ENCODE assay signal across 12 mouse cellular contexts in the genomic region with DNA sequence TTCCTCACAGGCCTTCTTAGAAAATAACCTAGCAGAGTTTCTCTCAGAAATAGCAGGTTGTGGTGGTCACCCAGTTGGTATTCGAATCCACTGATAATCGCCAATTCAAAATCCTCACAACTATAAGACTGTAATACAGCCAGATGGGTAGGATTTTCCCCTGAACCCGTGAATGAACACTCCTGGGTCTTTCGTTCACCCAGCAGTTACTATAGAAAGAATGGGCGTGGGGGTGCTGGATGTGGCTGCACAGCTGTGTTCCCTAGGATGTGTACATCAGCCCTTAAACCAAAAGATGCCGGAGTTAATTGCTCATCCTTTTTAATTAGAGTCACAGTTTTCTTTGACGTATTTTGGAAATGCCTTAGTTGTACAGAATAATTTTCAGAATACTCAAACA. TPM values are rescaled to one million over a fixed set of nuclear protein-coding genes. Genes with fewer than 3 reads are reported as not detected.
DNase-seq lines count a peak whose midpoint lies in the region; ATAC-seq and TF ChIP-seq lines count a peak whose summit lies in the region.
"Had no signal": no experiment of that assay in that cellular context is flagged by ENCODE, and none has a peak within 500 bp of the region (broad histone marks: within the 10 kb centered on the region; RNA-seq: fewer than 3 reads in every experiment).

No protein-coding gene starts in this region.

- intact Hi-C loops in gastrocnemius, adult 2 months (cut with DNase I) = loop anchor here (10.0 kb wide), 1 partner anchor 98 kb away; no protein-coding TSS in a partner anchor
- intact Hi-C loops in gastrocnemius, postnatal 36 days (cut with DNase I) = no loop called here

- H3K4me3 ChIP-seq in gastrocnemius, adult 2 months = no peak overlapping the region; the same call in 1 of the 2 replicates
- no peak overlapping the region for H3K4me3 ChIP-seq in ES-Bruce4 (ENCODE audit: low read depth, low read length)
- H3K4me3 ChIP-seq in cortical plate, adult 2 months (ENCODE audit: insufficient read depth, low read length) = no peak overlapping the region
- no peak overlapping the region for H3K4me3 ChIP-seq in limb, embryonic 14.5 days (replicated peaks; ENCODE audit: low read length)
- H3K4me3 ChIP-seq: limb, embryonic 12.5 days had no signal

- TF ChIP-seq EP300 in ES-Bruce4 (IDR thresholded peaks at IDR 0.05; ENCODE audit: insufficient read depth, low read depth, low read length) = no peak

- no peaks in the 10 kb centered on the region for H3K9me3 ChIP-seq in ES-Bruce4 (replicated peaks; ENCODE audit: control insufficient read depth, insufficient read depth, low read length, poor library complexity, severe bottlenecking)
- no peaks in the 10 kb centered on the region for H3K9me3 ChIP-seq in limb, embryonic 14.5 days (ENCODE audit: control insufficient read depth, low read length)
- H3K9me3 ChIP-seq: limb, embryonic 12.5 days had no signal

- H3K9ac ChIP-seq in ES-Bruce4 (ENCODE audit: low read depth, poor library complexity, severe bottlenecking) = no peak overlapping the region
- H3K9ac ChIP-seq in limb, embryonic 14.5 days (ENCODE audit: low read depth, low read length, severe bottlenecking) = no peak overlapping the region
- H3K9ac ChIP-seq: limb, embryonic 12.5 days had no signal

- WGBS in limb, embryonic 14.5 days = 64% methylated on average over 7 of the region's 7 CpGs

- no peak for TF ChIP-seq POLR2A in ES-Bruce4 (IDR thresholded peaks at IDR 0.05; ENCODE audit: insufficient read depth, low read length)
- TF ChIP-seq POLR2A in cortical plate, adult 2 months (IDR thresholded peaks at IDR 0.05; ENCODE audit: extremely low read depth, insufficient read depth, low read length) = no peak
- no peak for TF ChIP-seq POLR2A in limb, embryonic 14.5 days (IDR thresholded peaks at IDR 0.05; ENCODE audit: borderline replicate concordance, extremely low read depth, insufficient read depth, insufficient read length)

- ATAC-seq in limb, embryonic 14.5 days (ENCODE audit: low FRiP score, low read depth) = 0 out of 2 replicates have a peak, but pooled peaks have one; percentile 18
- no peak for ATAC-seq in activated CD4-positive, CD25-positive, alpha-beta regulatory T cell, adult 4 months

- peaks cover 2% of the 10 kb centered on the region for H3K4me1 ChIP-seq in ES-Bruce4 (ENCODE audit: control insufficient read depth, insufficient read depth, low read length)
- no peaks in the 10 kb centered on the region for H3K4me1 ChIP-seq in cortical plate, adult 2 months (ENCODE audit: control insufficient read depth, insufficient read depth, low read length)
- H3K4me1 ChIP-seq in limb, embryonic 14.5 days (ENCODE audit: control insufficient read depth, insufficient read depth, low read length) = peaks cover 20% of the 10 kb centered on the region

- no peak for TF ChIP-seq CTCF in gastrocnemius, adult 2 months (IDR thresholded peaks at IDR 0.05)
- no peak for TF ChIP-seq CTCF in ES-Bruce4 (IDR thresholded peaks at IDR 0.05; ENCODE audit: low read depth, low read length)
- TF ChIP-seq CTCF in cortical plate, adult 2 months (IDR thresholded peaks at IDR 0.05; ENCODE audit: extremely low read depth, insufficient read depth, low read length) = no peak

- H3K27ac ChIP-seq in gastrocnemius, adult 2 months = peak overlapping the region; percentile 82
- peak overlapping the region; percentile 24 for H3K27ac ChIP-seq in ES-Bruce4 (ENCODE audit: insufficient read depth, low read length)
- H3K27ac ChIP-seq in cortical plate, adult 2 months (ENCODE audit: insufficient read depth, low read length) = peak overlapping the region; percentile 73
- peak overlapping the region; percentile 20; the same call in 1 of the 2 replicates for H3K27ac ChIP-seq in limb, embryonic 14.5 days (replicated peaks; ENCODE audit: low read depth, low read length)

- no peak for DNase-seq in gastrocnemius, adult 2 months
- DNase-seq in gastrocnemius, postnatal 36 days = no peak
- no peak for DNase-seq in limb, embryonic 14.5 days (ENCODE audit: low spot score)
- DNase-seq in adrenal gland, adult (ENCODE audit: inconsistent age in 2 of 2, low spot score in 1 of 2) = no peak
- DNase-seq in cerebellum, adult 18-20 months = no peak
- DNase-seq: adrenal gland, postnatal 36 days; layer of hippocampus, adult 9-11 months; thymus, postnatal 14 days had no signal

- no peaks in the 10 kb centered on the region for H3K27me3 ChIP-seq in ES-Bruce4 (ENCODE audit: control insufficient read depth, insufficient read depth, low read length, poor library complexity, severe bottlenecking)
- no peaks in the 10 kb centered on the region for H3K27me3 ChIP-seq in limb, embryonic 14.5 days (ENCODE audit: control insufficient read depth, insufficient read depth, low read length)
- H3K27me3 ChIP-seq: limb, embryonic 12.5 days had no signal

- no peaks in the 10 kb centered on the region for H3K36me3 ChIP-seq in ES-Bruce4 (ENCODE audit: control insufficient read depth, insufficient read depth, low read length, poor library complexity, severe bottlenecking)
- H3K36me3 ChIP-seq in limb, embryonic 14.5 days (ENCODE audit: control insufficient read depth, insufficient read depth, low read length) = no peaks in the 10 kb centered on the region
- H3K36me3 ChIP-seq: limb, embryonic 12.5 days had no signal

- 0 out of 2 replicates have a peak overlapping the region, but pooled peaks have one; percentile 13 for H3K4me2 ChIP-seq in limb, embryonic 14.5 days (replicated peaks; ENCODE audit: low read depth, low read length, severe bottlenecking)

RNA-seq across cellular contexts. Expression of a gene that starts 50.9 kb away (rescaled TPM):
- total RNA-seq in gastrocnemius, adult 2 months (2021) = 10 to 100 TPM; 18.5 to 30.7 TPM
- 10 to 100 TPM; 21.1 to 23.7 TPM for total RNA-seq in gastrocnemius, postnatal 36 days (2021)
- polyA plus RNA-seq in ES-Bruce4 (2011; ENCODE audit: insufficient read depth, insufficient read length, low read depth, missing spikeins) = 8.9 and 9.6 TPM in 2 replicates
- polyA plus RNA-seq in cortical plate, adult 2 months (2012; rRNA removed) = 20.5 and 21.2 TPM in 2 replicates
- polyA plus RNA-seq in limb, embryonic 14.5 days (2012; rRNA removed) = 13.8 and 16.3 TPM in 2 replicates
- 35.0 and 38.4 TPM in 2 replicates for polyA plus RNA-seq in limb, embryonic 14.5 days (2014; fragmentation: Nextera tagmentation; extraction: Ambion mirVana)
- 1 to 10 TPM in 1 of 2 experiments, not detected in 1; 1.1 TPM for polyA plus RNA-seq in activated CD4-positive, CD25-positive, alpha-beta regulatory T cell, adult 4 months (2017; shearing (Covaris generic))

Comparison
In these comparisons a context has a peak if more than half of its experiments do, and no peak if none do; other contexts are left out.
1. H3K27ac ChIP-seq: peak in every context shown above with its lines; median percentile 82 in gastrocnemius, adult 2 months; 73 in cortical plate, adult 2 months; 24 in ES-Bruce4; 20 in limb, embryonic 14.5 days.